Mouse (Mus musculus): ENCODE results near the gene Jag1. TPM values are rescaled to one million over a fixed set of nuclear protein-coding genes. Genes with fewer than 3 reads are reported as not detected.

Gene Jag1
- total RNA-seq, 2 experiments from 2014 or later, result not detected

- no peak for ATAC-seq (replicated peaks; ENCODE audit: low FRiP score, low TSS enrichment, poor library complexity, severe bottlenecking)
These were observed 42.2 kb downstream of the Jag1 start for GRCm38 (mm10) chr2:137074313-137074620.

DNA sequence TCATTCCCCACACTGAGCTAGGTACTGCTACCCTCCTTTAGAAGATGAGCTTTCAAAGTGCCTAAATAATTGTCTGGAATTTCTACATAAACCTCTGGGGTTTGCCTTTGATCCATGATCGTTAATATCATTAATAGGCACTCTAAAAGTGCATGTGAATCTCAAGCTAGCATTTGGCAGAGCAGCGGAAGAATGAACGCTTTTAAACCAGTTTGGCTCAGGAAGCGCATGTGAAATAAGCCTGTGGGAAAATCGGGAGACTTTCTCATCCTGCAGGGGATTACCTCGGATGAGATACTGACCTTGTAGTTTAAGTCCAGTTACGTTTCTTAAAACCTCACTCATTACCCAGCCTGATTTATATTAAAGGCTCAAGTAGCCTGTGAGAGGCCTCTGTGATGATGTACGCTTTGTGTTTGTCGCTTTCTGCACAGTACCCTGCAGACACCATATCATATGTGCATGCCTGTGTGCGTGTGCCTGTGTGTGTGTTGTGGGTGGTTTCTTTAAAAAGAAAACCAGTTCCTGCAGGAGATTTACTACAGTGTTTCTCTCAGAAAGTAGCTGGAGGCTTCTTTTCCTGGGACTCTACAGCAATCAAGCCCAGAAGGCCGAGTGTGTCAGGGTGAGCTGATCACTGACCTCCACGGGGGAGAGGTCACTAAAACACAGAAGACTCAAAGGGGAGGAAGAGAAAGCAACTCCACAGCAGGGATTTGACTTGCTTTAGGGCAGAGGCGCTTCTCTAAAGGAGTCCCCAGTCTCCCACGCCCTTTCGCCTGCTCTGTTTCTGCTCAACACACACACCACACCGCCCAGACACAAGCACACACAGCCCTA is 42.8 kb downstream of the Jag1 start:
- ATAC-seq (replicated peaks; ENCODE audit: low FRiP score, low TSS enrichment, poor library complexity, severe bottlenecking), result no peak

DNA sequence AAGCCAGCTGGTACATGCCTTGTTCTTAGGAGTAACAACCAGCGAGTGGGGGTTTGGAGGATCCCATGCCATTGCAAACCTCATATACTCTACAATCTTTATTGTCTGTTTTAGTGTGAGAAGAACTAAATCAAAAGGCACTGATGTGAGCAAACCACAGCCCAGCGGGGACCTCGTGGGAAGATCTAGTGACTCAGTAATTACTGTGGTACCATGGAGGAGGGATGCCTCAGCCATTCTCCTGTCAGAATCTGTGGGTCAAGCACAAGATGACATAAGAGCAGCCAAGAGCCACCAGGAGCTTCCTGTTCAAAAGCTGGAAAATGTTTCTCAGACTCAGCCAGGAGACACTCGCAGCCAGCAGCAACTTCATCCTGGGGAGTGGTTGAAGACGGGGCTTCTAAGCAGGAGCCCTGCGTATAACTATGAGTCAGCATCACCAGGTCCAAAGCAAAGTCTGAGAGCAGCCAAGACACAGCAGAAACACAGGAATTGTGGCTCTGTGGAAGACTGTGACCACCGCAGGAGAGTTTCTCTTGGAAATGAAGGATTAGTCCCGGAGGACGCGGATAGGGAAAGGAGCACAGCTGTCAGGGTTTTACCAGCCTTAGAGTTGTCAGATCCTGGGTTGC is 48.8 kb downstream of the Jag1 start:
- ATAC-seq (replicated peaks; ENCODE audit: low FRiP score, low TSS enrichment, poor library complexity, severe bottlenecking), result no peak

DNA sequence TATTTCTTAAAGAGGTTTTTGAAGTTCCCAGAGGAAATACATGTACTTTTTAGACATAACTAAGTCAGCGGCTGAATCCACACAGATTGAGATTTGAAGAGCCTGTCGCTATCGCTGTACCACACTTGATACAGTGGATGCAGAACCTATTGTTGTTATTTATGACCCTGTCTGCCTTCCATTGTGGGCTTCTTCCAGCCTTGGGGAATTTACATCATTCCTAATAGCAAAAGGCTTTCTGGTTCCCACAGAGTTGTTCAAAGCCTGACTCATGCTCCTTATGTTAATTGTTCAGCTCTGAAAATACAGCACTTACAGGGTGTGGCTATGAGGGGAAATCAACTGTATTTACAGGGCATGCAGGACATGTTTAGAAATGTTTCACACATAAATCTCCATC is 51.9 kb downstream of the Jag1 start:
- ATAC-seq (replicated peaks; ENCODE audit: low FRiP score, low TSS enrichment, poor library complexity, severe bottlenecking), result no peak

DNA sequence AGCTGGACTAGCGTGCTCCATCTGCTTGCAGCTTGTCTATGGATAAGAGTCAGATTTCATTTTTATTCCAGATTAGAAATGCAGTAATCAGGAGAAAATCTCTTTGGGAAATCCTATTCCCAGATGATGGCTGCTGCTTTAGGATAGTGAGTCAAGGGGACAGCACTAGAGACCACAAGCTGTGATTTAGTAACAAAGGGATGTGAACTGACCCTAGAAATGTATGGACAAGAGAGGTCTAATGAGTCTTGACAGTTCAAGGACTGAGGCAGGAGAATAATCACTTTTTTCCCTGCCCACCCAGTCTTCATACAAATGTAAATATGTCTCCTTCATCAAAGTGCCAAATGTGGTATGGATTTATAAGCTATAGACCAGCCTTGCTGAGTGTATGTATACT is 52.6 kb downstream of the Jag1 start:
- ATAC-seq (replicated peaks; ENCODE audit: low FRiP score, low TSS enrichment, poor library complexity, severe bottlenecking), result no peak

DNA sequence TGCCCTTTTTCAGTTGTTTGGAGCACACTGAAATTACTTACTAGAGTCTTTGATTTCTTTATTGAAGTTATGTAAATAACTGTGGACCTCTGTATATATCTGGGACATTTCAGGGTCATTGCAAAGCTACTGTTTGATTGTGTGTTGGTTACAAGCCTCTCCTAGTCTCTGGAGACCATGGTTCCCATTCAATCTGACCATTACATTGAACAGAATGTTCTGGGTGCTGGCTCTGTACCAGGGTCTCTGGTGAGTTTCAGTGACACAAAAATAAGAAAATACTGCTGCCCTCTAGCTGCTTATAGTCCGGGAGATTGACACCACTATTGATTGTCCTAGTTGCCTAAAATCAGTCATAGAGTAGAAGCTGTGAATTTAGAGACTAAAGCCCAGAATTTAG is 66.5 kb downstream of the Jag1 start:
- no peak for ATAC-seq (replicated peaks; ENCODE audit: low FRiP score, low TSS enrichment, poor library complexity, severe bottlenecking)

- no peak for ATAC-seq (replicated peaks; ENCODE audit: low FRiP score, low TSS enrichment, poor library complexity, severe bottlenecking)
These were observed 67.1 kb downstream of the Jag1 start for GRCm38 (mm10) chr2:137049367-137049766.

GRCm38 (mm10) chr2:137044122-137044521 is 72.3 kb downstream of the Jag1 start:
- ATAC-seq (replicated peaks; ENCODE audit: low FRiP score, low TSS enrichment, poor library complexity, severe bottlenecking), result no peak

Other genes with a start within 250 kb of the Jag1 start
- gene AL731706.2, start 231.0 kb downstream of the Jag1 start, total RNA-seq (2014; fragmentation: Nextera tagmentation), result 20.4 TPM in 1 of 2 replicates, not detected in the other
- gene AL731706.2, start 231.0 kb downstream of the Jag1 start, total RNA-seq (2017), result not detected in 2 replicates
- gene Slx4ip, start 225.4 kb downstream of the Jag1 start, total RNA-seq (2014; fragmentation: Nextera tagmentation), result 8.2 and 9.1 TPM in 2 replicates
- 5.4 and 7.6 TPM in 2 replicates for gene Slx4ip, start 225.4 kb downstream of the Jag1 start, total RNA-seq (2017)
- 3.5 TPM in 1 of 2 replicates, not detected in the other for gene AL731706.1, start 225.3 kb downstream of the Jag1 start, total RNA-seq (2014; fragmentation: Nextera tagmentation)
- 8.2 and 10.9 TPM in 2 replicates for gene AL731706.1, start 225.3 kb downstream of the Jag1 start, total RNA-seq (2017)
- 11.2 and 21.7 TPM in 2 replicates for gene Mkks, start 225.3 kb downstream of the Jag1 start, total RNA-seq (2014; fragmentation: Nextera tagmentation)
- gene Mkks, start 225.3 kb downstream of the Jag1 start, total RNA-seq (2017), result 12.5 and 16.4 TPM in 2 replicates

Data from megakaryocyte-erythroid progenitor cell, adult 5-6 weeks (primary cell).